Mouse (Mus musculus) erythroblast, adult 5-6 weeks (primary cell): ENCODE measurements around the gene Pcx. TPM values are rescaled to one million over a fixed set of nuclear protein-coding genes. Genes with fewer than 3 reads are reported as not detected.

ENCODE experiments used
- ATAC-seq: replicated peaks from 2 replicates; pipeline ENCODE4 v1.8.0; 2016; ENCODE audit warnings: moderate number of reproducible peaks, mild to moderate bottlenecking, moderate TSS enrichment, inconsistent platforms; ENCODE audit not compliant: poor library complexity, low FRiP score, severe bottlenecking
- total RNA-seq, 2 experiments: library from RNA; stranded (forward) in 1 of 2; stranded (reverse) in 1 of 2; fragments of 150-400 nt in 1 of 2; fragments of 200-764, 138-1000 nt in 1 of 2; gene quantifications; 2 replicates each; pipeline versions ENCODE4 v1.2.3 to v1.2.4; 2015 to 2017; ENCODE audit warnings: low replicate concordance in 2 of 2

Gene Pcx
- total RNA-seq, 2 experiments from 2014 or later = 15.0 to 31.5 TPM

- ATAC-seq = no peak
Measured at GRCm38 (mm10) chr19:4545091-4545490, 34.8 kb downstream of the Pcx start.

- ATAC-seq = no peak
Measured at GRCm38 (mm10) chr19:4545841-4546240, 35.6 kb downstream of the Pcx start.

GRCm38 (mm10) chr19:4547801-4548200, 37.5 kb downstream of the Pcx start:
- ATAC-seq = no peak

GRCm38 (mm10) chr19:4548305-4548883, 38.1 kb downstream of the Pcx start:
- no peak for ATAC-seq

- ATAC-seq = no peak
Measured at GRCm38 (mm10) chr19:4554248-4554647, 44.0 kb downstream of the Pcx start.

- no peak for ATAC-seq
Measured at GRCm38 (mm10) chr19:4555086-4555485, 44.8 kb downstream of the Pcx start.

- ATAC-seq = no peak
Measured at GRCm38 (mm10) chr19:4556787-4557186, 46.5 kb downstream of the Pcx start.

GRCm38 (mm10) chr19:4557796-4558569, 47.7 kb downstream of the Pcx start:
- peak; percentile 76 for ATAC-seq

- peak; percentile 85 for ATAC-seq
Measured at GRCm38 (mm10) chr19:4558570-4558955, 48.3 kb downstream of the Pcx start.

- peak; percentile 51 for ATAC-seq
Measured at GRCm38 (mm10) chr19:4559011-4559410, 48.7 kb downstream of the Pcx start.

GRCm38 (mm10) chr19:4559588-4559987, 49.3 kb downstream of the Pcx start:
- no peak; the same call in 1 of the 2 replicates for ATAC-seq

- ATAC-seq = no peak
Measured at GRCm38 (mm10) chr19:4560205-4560604, 49.9 kb downstream of the Pcx start.

- ATAC-seq = peak; percentile 47
Measured at GRCm38 (mm10) chr19:4565678-4566077, 55.4 kb downstream of the Pcx start.

- ATAC-seq = peak; percentile 20; the same call in 1 of the 2 replicates
Measured at GRCm38 (mm10) chr19:4566880-4567279, 56.6 kb downstream of the Pcx start.

- ATAC-seq = no peak
Measured at GRCm38 (mm10) chr19:4567665-4568064, 57.4 kb downstream of the Pcx start.

GRCm38 (mm10) chr19:4568832-4569231, 58.6 kb downstream of the Pcx start:
- ATAC-seq = peak; percentile 89

GRCm38 (mm10) chr19:4569356-4570236, 59.3 kb downstream of the Pcx start:
- peak; percentile 42 for ATAC-seq

- ATAC-seq = no peak
Measured at GRCm38 (mm10) chr19:4570237-4570613, 60.0 kb downstream of the Pcx start.

- ATAC-seq = no peak
Measured at GRCm38 (mm10) chr19:4570815-4571214, 60.5 kb downstream of the Pcx start.

- no peak for ATAC-seq
Measured at GRCm38 (mm10) chr19:4571658-4572057, 61.4 kb downstream of the Pcx start.

GRCm38 (mm10) chr19:4572061-4572460, 61.8 kb downstream of the Pcx start:
- no peak for ATAC-seq
